Mouse (Mus musculus) liver, postnatal 0 days (tissue): ENCODE results near the gene Ttc27. TPM values are rescaled to one million over a fixed set of nuclear protein-coding genes. Genes with fewer than 3 reads are reported as not detected.

Experiments used
- ATAC-seq: fragments of 200-750 bp; cut with Nextera tagmentation; 2 replicates; pipeline ENCODE4 v1.8.0; 2017; ENCODE audit warnings: mild to moderate bottlenecking, moderate library complexity
- DNase-seq: peaks from one replicate; pipeline ENCODE4 v3.0.0-alpha.2; 2016
- H3K27ac ChIP-seq: fragments of 300-500 bp; sonication (generic); 2 replicates; pipeline ENCODE4 v1.5.1; 2014; ENCODE audit warnings: antibody characterized with exemption, moderate library complexity, mild to moderate bottlenecking, low read depth
- H3K27me3 ChIP-seq: fragments of 300-500 bp; sonication (generic); 2 replicates; pipeline ENCODE4 v1.6.1; 2014; ENCODE audit warnings: low read length, control low read depth, mixed read lengths; ENCODE audit not compliant: insufficient read depth
- H3K36me3 ChIP-seq: fragments of 300-500 bp; sonication (generic); replicated peaks from 2 replicates; pipeline ENCODE4 v1.6.1; 2014; ENCODE audit warnings: mild to moderate bottlenecking, control low read depth, low read length, moderate library complexity, mixed read lengths; ENCODE audit not compliant: insufficient read depth
- H3K4me1 ChIP-seq: fragments of 300-500 bp; sonication (generic); 2 replicates; pipeline ENCODE4 v1.6.1; 2014; ENCODE audit warnings: antibody characterized with exemption, mild to moderate bottlenecking, control low read depth; ENCODE audit not compliant: insufficient read depth
- H3K4me2 ChIP-seq: fragments of 300-500 bp; sonication (generic); 2 replicates; pipeline ENCODE4 v1.6.1; 2014; ENCODE audit warnings: low read depth, mild to moderate bottlenecking, low read length, moderate library complexity, mixed read lengths
- H3K4me3 ChIP-seq: fragments of 300-500 bp; sonication (generic); 2 replicates; pipeline ENCODE4 v1.5.1; 2014; ENCODE audit warnings: low read depth, low read length
- H3K9ac ChIP-seq: fragments of 300-500 bp; sonication (generic); replicated peaks from 2 replicates; pipeline ENCODE4 v1.6.1; 2014; ENCODE audit warnings: mild to moderate bottlenecking, moderate library complexity
- H3K9me3 ChIP-seq: fragments of 300-500 bp; sonication (generic); 2 replicates; pipeline ENCODE4 v1.6.1; 2016; ENCODE audit warnings: mild to moderate bottlenecking, control low read depth, low read length, mixed read lengths
- CTCF ChIP-seq: sonication (generic); IDR thresholded peaks from 2 replicates; pipeline ENCODE4 v1.5.1; 2016; ENCODE audit warnings: antibody characterized with exemption, low read depth
- EP300 ChIP-seq: IDR thresholded peaks from 2 replicates; pipeline ENCODE4 v1.6.1; 2016; ENCODE audit warnings: antibody characterized with exemption, low read depth, mild to moderate bottlenecking
- WGBS: fragments of 180-500 bp; shearing (Covaris S2); extraction: QIAGEN DNeasy Blood & Tissue Kit; methylation state at CpG from one replicate; pipeline ENCODE4 v1.1.7; 2014; ENCODE audit not compliant: insufficient replicate concordance; 5-methylcytosine and 5-hydroxymethylcytosine counted together
- polyA plus RNA-seq: library from polyadenylated mRNA; unstranded; fragments of >200 nt; fragmentation: Nextera tagmentation; extraction: Ambion mirVana; gene quantifications from 2 replicates; pipeline ENCODE4 v1.2.1, GENCODE M21; 2015

Ttc27 gene
- polyA plus RNA-seq, 1 experiment from 2014 or later = 6.0 TPM

DNA sequence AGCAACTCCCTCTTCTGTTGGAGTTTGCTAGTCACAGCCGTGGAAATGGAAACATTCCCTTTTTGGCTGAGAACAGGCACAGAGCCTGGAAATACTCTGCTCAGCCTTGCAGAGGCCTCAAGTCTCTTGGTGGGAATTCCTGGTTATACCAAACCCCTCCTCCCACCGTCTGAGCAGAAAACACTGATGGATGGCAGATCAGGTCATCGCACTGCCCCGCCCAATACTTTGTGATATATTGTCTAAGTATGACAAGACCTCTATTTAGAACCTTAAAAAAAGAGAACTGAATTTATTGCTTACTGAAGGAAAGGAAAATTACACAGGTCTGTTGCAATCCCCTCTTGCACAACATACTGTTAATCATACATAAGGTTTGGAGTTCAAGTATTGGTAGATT, 6.8 kb upstream of the Ttc27 start:
- no peak for ATAC-seq
- H3K27ac ChIP-seq = no peak overlapping the region
- TF ChIP-seq CTCF (no peak), EP300 (no peak)
- no peak overlapping the region for H3K4me3 ChIP-seq
- WGBS = 50% methylated on average over 4 of the region's 4 CpGs
- H3K9me3 ChIP-seq = no peaks in the 10 kb centered on the region
- peaks cover 12% of the 10 kb centered on the region for H3K4me1 ChIP-seq
- no peaks in the 10 kb centered on the region for H3K36me3 ChIP-seq
- DNase-seq = no peak
- no peaks in the 10 kb centered on the region for H3K27me3 ChIP-seq
- no peak overlapping the region for H3K4me2 ChIP-seq
- no peak overlapping the region for H3K9ac ChIP-seq

- Histone ChIP-seq H3K36me3 (no peaks in the 10 kb centered on the region), H3K27ac (no peak overlapping the region), H3K9ac (no peak overlapping the region), H3K4me2 (no peak overlapping the region), H3K4me3 (no peak overlapping the region), H3K4me1 (peaks cover 12% of the 10 kb centered on the region), H3K9me3 (no peaks in the 10 kb centered on the region), H3K27me3 (no peaks in the 10 kb centered on the region)
- peak; percentile 80 for TF ChIP-seq EP300
- TF ChIP-seq CTCF = no peak
- 62% methylated on average over 8 of the region's 8 CpGs for WGBS
- DNase-seq (no peak), ATAC-seq (peak; percentile 56)
Measured at GRCm38 (mm10) chr17:74711627-74712026, 5.9 kb upstream of the Ttc27 start.

DNA sequence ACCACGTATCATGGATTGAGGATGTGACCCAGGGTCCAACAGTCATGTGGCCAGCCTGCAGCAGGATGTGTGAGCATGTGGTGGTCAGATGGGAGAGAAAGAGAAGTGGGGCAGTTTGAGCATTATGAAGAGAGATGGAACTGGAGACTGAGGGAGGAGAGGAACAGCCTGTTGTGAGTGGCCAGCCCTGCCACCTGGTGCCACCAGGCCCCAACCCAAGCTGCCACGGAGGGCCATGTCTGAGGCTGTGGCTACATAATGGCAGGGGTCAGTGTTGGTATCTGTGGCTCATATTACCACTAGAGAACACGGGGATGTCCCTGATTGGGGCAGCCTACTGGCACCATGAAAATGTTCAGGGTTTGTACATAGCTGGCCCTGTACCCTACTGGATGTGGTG, 2.4 kb upstream of the Ttc27 start:
- Histone ChIP-seq H3K27me3 (no peaks in the 10 kb centered on the region), H3K9ac (no peak overlapping the region), H3K9me3 (no peaks in the 10 kb centered on the region), H3K4me1 (peaks cover 22% of the 10 kb centered on the region), H3K4me2 (no peak overlapping the region), H3K36me3 (no peaks in the 10 kb centered on the region), H3K27ac (no peak overlapping the region), H3K4me3 (no peak overlapping the region)
- ATAC-seq (no peak), DNase-seq (no peak)
- WGBS = 51% methylated on average over 3 of the region's 3 CpGs
- TF ChIP-seq CTCF (no peak), EP300 (no peak)

DNA sequence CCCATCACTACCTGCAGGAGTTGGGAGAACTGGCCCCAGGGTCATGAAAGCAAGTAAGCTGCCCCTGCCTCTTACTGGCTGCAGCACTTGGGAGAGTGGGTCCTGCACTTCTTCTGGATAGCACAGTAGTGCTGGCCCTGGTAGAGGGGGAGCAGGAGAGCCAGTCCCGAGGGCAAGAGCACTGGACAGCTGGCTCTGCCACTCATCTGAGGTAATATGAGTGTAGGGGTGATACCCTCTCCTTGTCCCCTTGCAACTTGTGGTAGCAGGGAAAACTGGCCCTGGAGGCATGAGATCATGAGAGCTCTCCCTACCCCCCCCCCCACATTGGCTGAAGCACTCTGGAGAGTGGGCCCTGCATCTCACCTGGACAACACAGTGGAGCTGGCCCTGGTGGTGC, 1.8 kb upstream of the Ttc27 start:
- Histone ChIP-seq H3K9ac (no peak overlapping the region), H3K36me3 (no peaks in the 10 kb centered on the region), H3K4me1 (peaks cover 18% of the 10 kb centered on the region), H3K27me3 (no peaks in the 10 kb centered on the region), H3K4me2 (no peak overlapping the region), H3K9me3 (no peaks in the 10 kb centered on the region), H3K27ac (no peak overlapping the region), H3K4me3 (no peak overlapping the region)
- WGBS = 56% methylated on average over 1 of the region's 1 CpGs
- ATAC-seq (no peak), DNase-seq (no peak)
- TF ChIP-seq EP300 = no peak
- no peak for TF ChIP-seq CTCF

- ATAC-seq (no peak), DNase-seq (no peak)
- Histone ChIP-seq H3K27me3 (no peaks in the 10 kb centered on the region), H3K4me3 (no peak overlapping the region), H3K27ac (no peak overlapping the region), H3K36me3 (peaks cover 4% of the 10 kb centered on the region; the same call in 1 of the 2 replicates), H3K4me1 (peaks cover 10% of the 10 kb centered on the region), H3K9ac (no peak overlapping the region), H3K4me2 (0 out of 2 replicates have a peak overlapping the region, but pooled peaks have one; percentile 88), H3K9me3 (no peaks in the 10 kb centered on the region)
- 61% methylated on average over 3 of the region's 3 CpGs for WGBS
- TF ChIP-seq EP300 (no peak), CTCF (no peak)
Measured at GRCm38 (mm10) chr17:74716643-74717042, 889 bp upstream of the Ttc27 start.

DNA sequence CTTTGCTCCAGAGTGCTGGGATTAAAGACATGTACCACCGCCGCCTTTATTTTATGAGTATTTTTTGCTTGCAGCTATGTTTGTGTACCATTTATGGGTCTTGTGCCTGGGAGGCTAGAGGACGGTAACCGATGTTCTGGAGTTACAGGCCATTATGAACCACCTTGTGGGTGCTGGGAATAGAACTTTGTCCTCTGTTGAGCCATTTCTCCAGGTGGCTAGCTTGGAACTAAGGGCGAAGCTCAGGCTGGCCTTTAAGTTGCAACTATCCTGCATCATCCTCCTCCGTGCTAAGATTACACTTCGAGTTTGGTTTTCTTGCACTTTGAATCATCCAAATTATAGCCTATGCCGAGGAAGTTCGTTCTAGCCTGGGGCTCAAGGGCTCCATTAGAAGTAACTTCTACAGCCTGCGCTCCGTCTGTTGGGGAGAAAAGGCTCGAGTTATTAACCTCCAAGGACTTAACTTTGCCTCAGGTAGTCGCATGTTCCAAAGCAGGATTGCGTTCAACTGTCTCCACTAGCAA, 378 bp upstream of the Ttc27 start:
- ATAC-seq = peak; percentile 25; the same call in 1 of the 2 replicates
- Histone ChIP-seq H3K4me2 (peak overlapping the region; percentile 88), H3K9me3 (no peaks in the 10 kb centered on the region), H3K4me1 (peaks cover 10% of the 10 kb centered on the region), H3K27ac (peak overlapping the region; percentile 49; the same call in 1 of the 2 replicates), H3K36me3 (peaks cover 8% of the 10 kb centered on the region), H3K4me3 (peak overlapping the region; percentile 72), H3K9ac (peak overlapping the region; percentile 70), H3K27me3 (no peaks in the 10 kb centered on the region)
- 10% methylated on average over 14 of the region's 14 CpGs for WGBS
- DNase-seq = no peak
- TF ChIP-seq EP300 (no peak), CTCF (no peak)

- no peak overlapping the region for H3K27ac ChIP-seq
- no peak overlapping the region for H3K4me3 ChIP-seq
- no peaks in the 10 kb centered on the region for H3K27me3 ChIP-seq
- no peaks in the 10 kb centered on the region for H3K4me1 ChIP-seq
- no peaks in the 10 kb centered on the region for H3K9me3 ChIP-seq
- TF ChIP-seq CTCF = peak; percentile 48
- TF ChIP-seq EP300 = no peak
- no peak for DNase-seq
- no peak overlapping the region for H3K4me2 ChIP-seq
- 0 out of 2 replicates have a peak, but pooled peaks cover 8% of the 10 kb centered on the region for H3K36me3 ChIP-seq
- ATAC-seq = no peak
- no peak overlapping the region for H3K9ac ChIP-seq
Measured at GRCm38 (mm10) chr17:74732872-74733271, 15.3 kb downstream of the Ttc27 start.
